In the genomic region with DNA sequence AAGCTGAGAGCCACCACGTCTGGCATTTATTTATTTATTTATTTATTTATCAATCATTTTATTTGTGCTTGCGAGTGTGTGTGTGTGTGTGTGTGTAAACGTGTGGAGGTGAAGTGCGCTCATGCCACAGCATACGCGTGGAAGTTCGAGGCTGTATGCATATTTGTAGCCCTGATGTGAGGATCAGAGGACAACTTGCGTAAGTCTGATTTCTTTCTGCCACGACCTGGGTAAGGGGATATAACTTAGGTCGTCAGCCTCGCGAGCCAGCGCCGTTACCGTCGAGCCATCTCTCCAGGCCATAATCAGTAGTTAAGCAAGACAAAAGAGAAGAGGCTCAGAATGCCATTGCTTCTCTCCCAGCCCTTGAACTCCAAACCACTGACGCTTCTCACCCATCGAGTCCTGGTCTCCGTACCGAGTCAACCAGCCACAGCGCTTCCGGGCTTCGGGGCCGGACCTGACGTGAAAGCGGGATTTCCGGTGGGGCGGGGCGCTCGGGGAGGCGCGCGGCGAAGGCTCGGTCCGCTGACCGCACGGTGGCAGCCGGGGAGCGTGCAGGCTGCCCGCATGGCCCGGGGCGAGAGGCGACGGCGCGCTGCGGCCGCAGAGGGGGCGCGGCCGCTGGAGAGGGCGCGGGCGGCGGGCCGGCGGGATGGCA, we compare ENCODE assay signal across 8 mouse cellular contexts. TPM values are rescaled to one million over a fixed set of nuclear protein-coding genes. Genes with fewer than 3 reads are reported as not detected.
DNase-seq lines count a peak whose midpoint lies in the region; ATAC-seq lines count a peak whose summit lies in the region.

Mogs (plus strand) TSS at position 486 of the 661 bp plus-strand sequence.

- peaks cover 40% of the 10 kb centered on the region for H3K4me1 ChIP-seq in forebrain, embryonic 15.5 days
- H3K4me1 ChIP-seq in neural tube, embryonic 14.5 days (ENCODE audit: control insufficient read depth, insufficient read depth, low read length): peaks cover 22% of the 10 kb centered on the region

- no peaks in the 10 kb centered on the region for H3K9me3 ChIP-seq in forebrain, embryonic 15.5 days
- H3K9me3 ChIP-seq in neural tube, embryonic 14.5 days (ENCODE audit: control insufficient read depth, low read length): no peaks in the 10 kb centered on the region

- intact Hi-C loops in heart, postnatal 14 days (cut with DNase I): loop anchor here (5.0 kb wide), 1 partner anchor 152 kb away; no protein-coding TSS in a partner anchor

- H3K27ac ChIP-seq in forebrain, embryonic 15.5 days (replicated peaks): peak within 1 kb of the TSS; percentile 79
- H3K27ac ChIP-seq in neural tube, embryonic 14.5 days (ENCODE audit: low read depth, low read length): peak within 1 kb of the TSS; percentile 80

- peak; percentile 90 for ATAC-seq in forebrain, embryonic 15.5 days (replicated peaks)
- ATAC-seq in neural tube, embryonic 14.5 days (ENCODE audit: low read depth): peak; percentile 84

- peaks cover 29% of the 10 kb centered on the region; the same call in 1 of the 2 replicates for H3K36me3 ChIP-seq in forebrain, embryonic 15.5 days
- H3K36me3 ChIP-seq in neural tube, embryonic 14.5 days (ENCODE audit: control insufficient read depth, insufficient read depth, low read length): peaks cover 18% of the 10 kb centered on the region

- H3K27me3 ChIP-seq in forebrain, embryonic 15.5 days: no peaks in the 10 kb centered on the region
- no peaks in the 10 kb centered on the region for H3K27me3 ChIP-seq in neural tube, embryonic 14.5 days (ENCODE audit: control insufficient read depth, insufficient read depth, low read length)

- WGBS in forebrain, embryonic 15.5 days: 1% methylated on average over 43 of the region's 58 CpGs
- whole genome bisulfite sequencing in neural tube, embryonic 14.5 days: under 1% methylated on average over 56 of the region's 58 CpGs

- peak within 1 kb of the TSS; percentile 81 for H3K9ac ChIP-seq in forebrain, embryonic 15.5 days (replicated peaks)
- H3K9ac ChIP-seq in neural tube, embryonic 14.5 days (replicated peaks; ENCODE audit: low read depth, low read length): peak within 1 kb of the TSS; percentile 90

- peak within 1 kb of the TSS; percentile 77 for H3K4me3 ChIP-seq in forebrain, embryonic 15.5 days
- peak within 1 kb of the TSS; percentile 77 for H3K4me3 ChIP-seq in neural tube, embryonic 14.5 days (ENCODE audit: low read depth, low read length)

- peak; percentile 79 for DNase-seq in ES-CJ7 (ENCODE audit: low read depth, low spot score)
- peak; percentile 89 for DNase-seq in cerebellum, adult 11-12 months
- DNase-seq in heart, postnatal 14 days: peak; percentile 97
- DNase-seq in layer of hippocampus, adult 11-12 months (ENCODE audit: low spot score): peak; percentile 91
- peak; percentile 94 to 96 for DNase-seq in lung, adult 18-20 months
- DNase-seq in testis, postnatal 10 days (ENCODE audit: low spot score): peak; percentile 96

- H3K4me2 ChIP-seq in forebrain, embryonic 15.5 days (replicated peaks): peak within 1 kb of the TSS; percentile 97
- H3K4me2 ChIP-seq in neural tube, embryonic 14.5 days (ENCODE audit: low read depth, low read length): peak within 1 kb of the TSS; percentile 67

RNA-seq across cellular contexts. Expression of gene Mogs, which starts in this region (rescaled TPM):
- polyA plus RNA-seq in forebrain, embryonic 15.5 days (2015; fragmentation: Nextera tagmentation; extraction: Ambion mirVana): 24.2 and 26.7 TPM in 2 replicates
- 10 to 100 TPM; 10.4 to 11.4 TPM for total RNA-seq in heart, postnatal 14 days (2021)
- 21.9 and 25.3 TPM in 2 replicates for polyA plus RNA-seq in neural tube, embryonic 14.5 days (2014; fragmentation: Nextera tagmentation; extraction: Ambion mirVana)

Comparison
In these comparisons a context has a peak if more than half of its experiments do, and no peak if none do; other contexts are left out.
1. Peak in every context shown above with its lines: DNase-seq, ATAC-seq, H3K4me3 ChIP-seq and H3K27ac ChIP-seq.